Mouse (Mus musculus) kidney, postnatal 10 days (tissue): Measurements from ENCODE around the gene Zfp979.
"Not testable (repeated sequence)": the region's sequence is repeated elsewhere in the genome, so short reads cannot be mapped to it uniquely, and the experiment has no call there.

Source experiments
- DNase-seq: peaks from one replicate; pipeline ENCODE4 v3.0.0; 2021; ENCODE audit warnings: mixed read lengths

The Zfp979 gene

GRCm38 (mm10) chr4:147642413-147642812 lies at the start of gene Zfp979:
Gene Zfp979, minus strand, starts transcription at chr4:147642513.
- DNase-seq: not testable (repeated sequence)

- not testable (repeated sequence) for DNase-seq
These were observed 12.9 kb upstream of the Zfp979 start for GRCm38 (mm10) chr4:147655245-147655644.

GRCm38 (mm10) chr4:147647407-147647806 lies 5.1 kb upstream of the Zfp979 start:
- not testable (repeated sequence) for DNase-seq

GRCm38 (mm10) chr4:147641932-147642331 lies 381 bp downstream of the Zfp979 start:
- DNase-seq: not testable (repeated sequence)

- not testable (repeated sequence) for DNase-seq
These were observed 8.5 kb downstream of the Zfp979 start for GRCm38 (mm10) chr4:147633818-147634262.

- DNase-seq: not testable (repeated sequence)
These were observed 35.8 kb downstream of the Zfp979 start for GRCm38 (mm10) chr4:147606511-147606910.

- DNase-seq: no peak
These were observed 36.8 kb downstream of the Zfp979 start for GRCm38 (mm10) chr4:147605521-147605920.

GRCm38 (mm10) chr4:147603806-147604205 lies 38.5 kb downstream of the Zfp979 start:
- no peak for DNase-seq

- no peak for DNase-seq
These were observed 40.4 kb downstream of the Zfp979 start for GRCm38 (mm10) chr4:147601881-147602280.

- no peak for DNase-seq
These were observed 43.5 kb downstream of the Zfp979 start for GRCm38 (mm10) chr4:147598831-147599230.

- DNase-seq: no peak
These were observed 44.6 kb downstream of the Zfp979 start for GRCm38 (mm10) chr4:147597685-147598084.

GRCm38 (mm10) chr4:147594630-147595029 lies 47.7 kb downstream of the Zfp979 start:
- not testable (repeated sequence) for DNase-seq

- no peak for DNase-seq
These were observed 55.5 kb downstream of the Zfp979 start for GRCm38 (mm10) chr4:147586511-147587473.

- not testable (repeated sequence) for DNase-seq
These were observed 62.9 kb downstream of the Zfp979 start for GRCm38 (mm10) chr4:147579371-147579770.

- DNase-seq: not testable (repeated sequence)
These were observed 71.2 kb downstream of the Zfp979 start for GRCm38 (mm10) chr4:147571156-147571555.

- no peak for DNase-seq
These were observed 76.7 kb downstream of the Zfp979 start for GRCm38 (mm10) chr4:147565426-147566220.
